Mouse (Mus musculus) midbrain, embryonic 14.5 days (tissue): ENCODE results near the gene Adgrd1. TPM values are rescaled to one million over a fixed set of nuclear protein-coding genes. Genes with fewer than 3 reads are reported as not detected.
"Not testable (repeated sequence)": the region's sequence is repeated elsewhere in the genome, so short reads cannot be mapped to it uniquely, and the experiment has no call there.

Source experiments
- ATAC-seq: fragments of 200-750 bp; cut with Nextera tagmentation; 2 replicates; pipeline ENCODE4 v1.8.0; 2017; ENCODE audit warnings: moderate number of reproducible peaks, moderate library complexity; ENCODE audit not compliant: low FRiP score, low TSS enrichment
- DNase-seq: peaks from one replicate; pipeline ENCODE4 v3.0.0-alpha.2; 2015
- H3K27ac ChIP-seq: fragments of 300-500 bp; sonication (generic); replicated peaks from 2 replicates; pipeline ENCODE4 v1.5.1; 2014; ENCODE audit warnings: mild to moderate bottlenecking, low read depth, low read length, moderate library complexity
- H3K27me3 ChIP-seq: fragments of 300-500 bp; sonication (generic); 2 replicates; pipeline ENCODE4 v1.6.1; 2014; ENCODE audit warnings: low read length, control low read depth, mixed read lengths; ENCODE audit not compliant: control insufficient read depth, insufficient read depth
- H3K36me3 ChIP-seq: fragments of 300-500 bp; sonication (generic); 2 replicates; pipeline ENCODE4 v1.6.1; 2014; ENCODE audit warnings: low read length, control low read depth; ENCODE audit not compliant: control insufficient read depth, insufficient read depth
- H3K4me1 ChIP-seq: fragments of 300-500 bp; sonication (generic); 2 replicates; pipeline ENCODE4 v1.6.1; 2014; ENCODE audit warnings: mild to moderate bottlenecking, antibody characterized with exemption, low read length, control low read depth; ENCODE audit not compliant: control insufficient read depth, insufficient read depth
- H3K4me2 ChIP-seq: fragments of 300-500 bp; sonication (generic); 2 replicates; pipeline ENCODE4 v1.6.1; 2014; ENCODE audit warnings: mild to moderate bottlenecking, low read length, moderate library complexity
- H3K4me3 ChIP-seq: fragments of 300-500 bp; sonication (generic); replicated peaks from 2 replicates; pipeline ENCODE4 v1.5.1; 2014; ENCODE audit warnings: low read depth, low read length
- H3K9ac ChIP-seq: fragments of 300-500 bp; sonication (generic); replicated peaks from 2 replicates; pipeline ENCODE4 v1.6.1; 2014; ENCODE audit warnings: mild to moderate bottlenecking, low read length, moderate library complexity
- H3K9me3 ChIP-seq: fragments of 300-500 bp; sonication (generic); 2 replicates; pipeline ENCODE4 v1.6.1; 2016; ENCODE audit warnings: low read length, control low read depth, mixed read lengths; ENCODE audit not compliant: control insufficient read depth
- WGBS: fragments of 180-500 bp; shearing (Covaris S2); extraction: QIAGEN DNeasy Blood & Tissue Kit; methylation state at CpG from one replicate; pipeline ENCODE4 v1.1.7; 2014; 5-methylcytosine and 5-hydroxymethylcytosine counted together
- polyA plus RNA-seq: library from polyadenylated mRNA; unstranded; fragments of >200 nt; fragmentation: Nextera tagmentation; extraction: Ambion mirVana; gene quantifications from 2 replicates; pipeline ENCODE4 v1.2.1, GENCODE M21; 2014

Gene Adgrd1
- polyA plus RNA-seq, 1 experiment from 2014 or later, result 0.07 TPM

GRCm38 (mm10) chr5:129116299-129116698, 19.7 kb downstream of the Adgrd1 start:
- no peak overlapping the region for H3K9ac ChIP-seq
- no peaks in the 10 kb centered on the region for H3K9me3 ChIP-seq
- DNase-seq (no peak), ATAC-seq (no peak)
- WGBS, result 86% methylated on average over 8 of the region's 8 CpGs
- H3K4me2 ChIP-seq, result no peak overlapping the region
- H3K27ac ChIP-seq, result no peak overlapping the region
- H3K27me3 ChIP-seq, result no peaks in the 10 kb centered on the region
- H3K4me1 ChIP-seq, result no peaks in the 10 kb centered on the region
- H3K36me3 ChIP-seq, result no peaks in the 10 kb centered on the region
- H3K4me3 ChIP-seq, result no peak overlapping the region

GRCm38 (mm10) chr5:129117593-129118113, 21.1 kb downstream of the Adgrd1 start:
- no peak overlapping the region for H3K27ac ChIP-seq
- no peak overlapping the region for H3K4me2 ChIP-seq
- no peak overlapping the region for H3K9ac ChIP-seq
- H3K36me3 ChIP-seq, result no peaks in the 10 kb centered on the region
- DNase-seq (no peak), ATAC-seq (no peak)
- H3K9me3 ChIP-seq, result no peaks in the 10 kb centered on the region
- 46% methylated on average over 4 of the region's 4 CpGs for WGBS
- no peaks in the 10 kb centered on the region for H3K4me1 ChIP-seq
- no peak overlapping the region for H3K4me3 ChIP-seq
- H3K27me3 ChIP-seq, result no peaks in the 10 kb centered on the region

- H3K27ac ChIP-seq, result no peak overlapping the region; the same call in 1 of the 2 replicates
- H3K4me2 ChIP-seq, result no peak overlapping the region
- no peak for ATAC-seq
- no peak overlapping the region for H3K4me3 ChIP-seq
- no peaks in the 10 kb centered on the region for H3K27me3 ChIP-seq
- DNase-seq, result no peak
- WGBS, result 60% methylated on average over 7 of the region's 7 CpGs
- no peaks in the 10 kb centered on the region for H3K36me3 ChIP-seq
- no peaks in the 10 kb centered on the region for H3K9me3 ChIP-seq
- no peak overlapping the region for H3K9ac ChIP-seq
- H3K4me1 ChIP-seq, result no peaks in the 10 kb centered on the region
Measured at GRCm38 (mm10) chr5:129118523-129118922, 22.0 kb downstream of the Adgrd1 start.

- WGBS, result 67% methylated on average over 4 of the region's 4 CpGs
- no peaks in the 10 kb centered on the region for H3K4me1 ChIP-seq
- ATAC-seq (no peak), DNase-seq (no peak)
- no peaks in the 10 kb centered on the region for H3K9me3 ChIP-seq
- no peak overlapping the region for H3K27ac ChIP-seq
- no peak overlapping the region for H3K4me3 ChIP-seq
- H3K9ac ChIP-seq, result no peak overlapping the region
- H3K27me3 ChIP-seq, result no peaks in the 10 kb centered on the region
- no peak overlapping the region for H3K4me2 ChIP-seq
- H3K36me3 ChIP-seq, result no peaks in the 10 kb centered on the region
Measured at GRCm38 (mm10) chr5:129119146-129119545, 22.6 kb downstream of the Adgrd1 start.

GRCm38 (mm10) chr5:129121654-129122285, 25.2 kb downstream of the Adgrd1 start:
- H3K27ac ChIP-seq, result no peak overlapping the region
- H3K4me2 ChIP-seq, result no peak overlapping the region
- ATAC-seq (no peak), DNase-seq (no peak)
- no peak overlapping the region for H3K9ac ChIP-seq
- no peaks in the 10 kb centered on the region for H3K36me3 ChIP-seq
- no peak overlapping the region for H3K4me3 ChIP-seq
- no peaks in the 10 kb centered on the region for H3K4me1 ChIP-seq
- H3K9me3 ChIP-seq, result no peaks in the 10 kb centered on the region
- H3K27me3 ChIP-seq, result no peaks in the 10 kb centered on the region
- 92% methylated on average over 15 of the region's 15 CpGs for WGBS

- WGBS, result 90% methylated on average over 7 of the region's 7 CpGs
- H3K9ac ChIP-seq, result no peak overlapping the region
- DNase-seq (no peak), ATAC-seq (no peak)
- H3K4me3 ChIP-seq, result no peak overlapping the region
- no peaks in the 10 kb centered on the region for H3K27me3 ChIP-seq
- no peaks in the 10 kb centered on the region for H3K36me3 ChIP-seq
- H3K9me3 ChIP-seq, result no peaks in the 10 kb centered on the region
- H3K4me2 ChIP-seq, result no peak overlapping the region
- no peaks in the 10 kb centered on the region for H3K4me1 ChIP-seq
- H3K27ac ChIP-seq, result no peak overlapping the region
Measured at GRCm38 (mm10) chr5:129122491-129122890, 25.9 kb downstream of the Adgrd1 start.

GRCm38 (mm10) chr5:129124070-129124828, 27.7 kb downstream of the Adgrd1 start:
- Histone ChIP-seq H3K4me1 (no peaks in the 10 kb centered on the region), H3K27me3 (no peaks in the 10 kb centered on the region), H3K9ac (no peak overlapping the region), H3K27ac (no peak overlapping the region), H3K9me3 (no peaks in the 10 kb centered on the region), H3K4me2 (no peak overlapping the region), H3K36me3 (no peaks in the 10 kb centered on the region), H3K4me3 (no peak overlapping the region)
- ATAC-seq (no peak), DNase-seq (peak; percentile 26)
- WGBS, result 33% methylated on average over 11 of the region's 11 CpGs

- H3K4me1 ChIP-seq, H3K4me2 ChIP-seq, ATAC-seq, DNase-seq, H3K36me3 ChIP-seq, H3K27ac ChIP-seq, H3K27me3 ChIP-seq, H3K9ac ChIP-seq, H3K9me3 ChIP-seq, H3K4me3 ChIP-seq: not testable (repeated sequence)
- WGBS, result 97% methylated on average over 22 of the region's 22 CpGs
Measured at GRCm38 (mm10) chr5:129128310-129128709, 31.8 kb downstream of the Adgrd1 start.

- no peak for DNase-seq
- WGBS, result 91% methylated on average over 8 of the region's 8 CpGs
- H3K4me1 ChIP-seq, result no peaks in the 10 kb centered on the region
- ATAC-seq, result no peak
- no peak overlapping the region for H3K9ac ChIP-seq
- H3K27me3 ChIP-seq, result no peaks in the 10 kb centered on the region
- H3K4me3 ChIP-seq, result no peak overlapping the region
- H3K36me3 ChIP-seq, result no peaks in the 10 kb centered on the region
- H3K4me2 ChIP-seq, result no peak overlapping the region
- H3K9me3 ChIP-seq, result no peaks in the 10 kb centered on the region
- H3K27ac ChIP-seq, result no peak overlapping the region
Measured at GRCm38 (mm10) chr5:129130301-129130700, 33.8 kb downstream of the Adgrd1 start.
